Mouse (Mus musculus) T-helper 17 cell (primary cell): ENCODE measurements around the gene Ak2.

Experiments
- in situ Hi-C, 2 experiments: fragments of 300-600 bp; cut with MboI, MseI; formaldehyde crosslinking; loops; 1 replicate in 1 of 2; 2 replicates in 1 of 2; pipeline ENCODE4 v1.15.1; 2025; ENCODE audit warnings: high pct_unique_total_duplicates in 2 of 2

Ak2 gene

DNA sequence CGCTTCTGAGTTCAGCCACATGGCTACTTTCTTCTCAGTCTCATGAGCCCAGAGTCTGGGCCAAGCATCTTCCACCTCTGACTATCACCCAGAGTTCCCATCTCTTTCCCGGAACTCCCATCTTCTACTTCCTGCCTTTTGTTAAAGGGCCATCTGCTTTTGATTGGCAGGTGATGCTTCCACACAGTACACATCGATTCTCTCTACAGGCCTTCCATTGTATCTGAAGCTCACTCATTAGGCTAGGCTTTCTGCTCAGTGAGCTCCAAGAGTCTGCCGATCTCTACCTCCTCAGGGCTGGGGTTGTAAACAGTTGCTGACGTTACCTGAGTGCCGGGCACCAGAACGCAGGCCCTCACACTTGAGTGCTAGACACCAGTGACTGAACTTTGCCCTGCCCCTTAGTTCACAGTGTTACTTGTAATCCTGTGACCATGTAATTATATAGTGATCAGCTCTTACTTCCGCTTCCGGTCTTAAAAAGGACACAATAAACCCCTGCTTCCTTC is at the start of gene Ak2:
Gene Ak2, plus strand, starts transcription at position 459 of the 509 bp plus-strand sequence.
- in situ Hi-C loops = no loop called here

DNA sequence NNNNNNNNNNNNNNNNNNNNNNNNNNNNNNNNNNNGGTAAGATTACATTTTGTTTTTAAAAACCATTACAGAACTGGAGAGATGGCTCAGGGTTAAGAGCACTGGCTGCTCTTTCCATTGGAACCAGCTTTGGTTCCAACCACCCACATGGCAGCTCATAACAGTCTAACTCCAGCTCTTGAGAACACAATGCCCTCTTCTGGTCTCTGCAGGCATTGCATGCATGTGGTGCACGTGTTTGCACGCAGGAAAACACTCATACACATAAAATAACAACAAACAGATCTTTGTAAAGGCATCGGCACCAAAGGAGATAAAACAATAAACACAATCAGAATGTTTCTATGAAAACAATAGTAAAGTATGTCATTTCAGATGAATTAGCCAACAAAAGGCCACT is 49.4 kb upstream of the Ak2 start:
- in situ Hi-C loops = no loop called here

- in situ Hi-C loops = no loop called here
Measured at GRCm38 (mm10) chr4:128946736-128947135, 45.0 kb upstream of the Ak2 start.

GRCm38 (mm10) chr4:128947326-128947933 is 44.3 kb upstream of the Ak2 start:
- in situ Hi-C loops = no loop called here

GRCm38 (mm10) chr4:128948137-128948674 is 43.6 kb upstream of the Ak2 start:
- in situ Hi-C loops = no loop called here

DNA sequence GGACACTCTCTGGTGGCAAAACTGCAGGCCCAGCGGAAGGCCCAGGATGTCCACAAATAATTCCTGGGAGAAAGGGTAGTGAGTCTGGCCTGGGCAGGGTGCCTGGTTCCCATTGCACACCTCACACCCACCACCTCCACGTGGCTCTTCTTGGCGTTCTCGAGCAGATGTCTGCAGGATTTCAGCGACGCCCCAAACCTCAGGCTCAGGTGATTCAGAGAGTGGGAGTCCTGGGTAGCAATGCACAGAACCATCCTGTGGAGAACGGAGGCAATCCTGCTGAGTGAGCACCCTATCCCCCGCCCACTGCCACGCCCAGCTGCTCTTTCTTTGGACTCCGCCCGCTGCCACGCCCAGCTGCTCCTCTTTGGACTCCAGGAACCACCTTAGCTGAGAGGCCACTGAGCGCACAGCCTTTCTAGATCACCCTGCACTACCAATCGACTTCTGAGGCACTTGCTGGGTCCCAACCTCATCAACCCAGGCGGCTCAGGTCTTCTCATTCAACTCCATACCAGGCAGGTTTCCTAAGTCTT is 42.2 kb upstream of the Ak2 start:
- in situ Hi-C loops = no loop called here

GRCm38 (mm10) chr4:128950461-128950860 is 41.3 kb upstream of the Ak2 start:
- in situ Hi-C loops = no loop called here

DNA sequence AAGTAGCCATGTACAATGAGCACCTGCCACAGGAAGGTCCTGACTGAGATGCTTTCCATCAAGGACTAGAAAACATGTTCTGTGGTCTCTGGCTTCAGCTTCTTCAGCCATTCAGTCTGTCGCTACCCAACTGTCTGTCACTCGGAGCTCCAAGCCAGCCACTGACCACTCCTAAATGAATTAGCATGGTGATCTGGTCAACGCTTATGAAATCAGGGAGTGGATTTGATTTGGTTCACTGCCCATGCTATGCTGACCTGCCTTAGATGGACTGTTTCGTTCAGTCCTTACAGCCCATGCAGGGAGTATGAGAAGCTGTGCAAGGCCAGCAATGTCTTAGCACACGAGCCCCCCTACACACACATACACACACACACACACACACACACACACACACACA is 37.9 kb upstream of the Ak2 start:
- in situ Hi-C loops = no loop called here

DNA sequence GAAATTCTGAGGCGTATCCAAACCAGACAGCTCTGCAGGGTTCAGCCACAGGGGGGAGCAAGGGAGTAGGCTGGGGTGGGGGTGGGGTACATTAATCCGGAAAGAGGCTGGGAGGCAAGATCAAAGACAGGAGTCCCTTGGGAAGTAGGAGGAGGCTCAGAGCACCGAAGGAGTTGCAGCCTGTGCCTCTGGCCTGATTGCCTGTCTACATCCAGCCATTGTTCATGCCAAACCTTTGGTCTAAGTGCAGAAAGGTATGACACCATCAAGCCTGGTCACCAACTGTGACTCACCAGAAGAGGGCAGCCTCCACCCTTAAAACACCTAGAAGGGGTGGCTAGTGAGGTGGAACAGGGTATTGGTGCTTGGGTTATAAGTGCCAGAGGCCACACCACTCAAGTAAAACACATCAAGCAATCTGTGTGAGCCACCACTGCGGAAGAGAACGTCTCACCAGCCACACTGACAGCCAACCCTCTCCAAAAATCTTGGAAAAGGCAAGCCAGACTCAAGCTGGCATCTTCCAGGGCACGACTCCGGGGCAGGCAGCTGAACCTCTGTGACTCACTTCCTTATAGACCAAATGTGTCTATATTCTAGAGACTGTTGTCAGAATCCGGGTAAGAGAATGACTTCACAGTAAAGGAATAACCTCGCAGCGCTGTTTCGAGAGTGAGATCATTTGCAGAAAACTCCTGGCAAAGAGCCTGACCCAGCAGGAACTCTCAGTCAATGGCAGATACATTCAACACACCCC is 34.4 kb upstream of the Ak2 start:
- in situ Hi-C loops = loop anchor here (5.0 kb wide), 2 partner anchors 130 to 135 kb away; no protein-coding TSS in a partner anchor

DNA sequence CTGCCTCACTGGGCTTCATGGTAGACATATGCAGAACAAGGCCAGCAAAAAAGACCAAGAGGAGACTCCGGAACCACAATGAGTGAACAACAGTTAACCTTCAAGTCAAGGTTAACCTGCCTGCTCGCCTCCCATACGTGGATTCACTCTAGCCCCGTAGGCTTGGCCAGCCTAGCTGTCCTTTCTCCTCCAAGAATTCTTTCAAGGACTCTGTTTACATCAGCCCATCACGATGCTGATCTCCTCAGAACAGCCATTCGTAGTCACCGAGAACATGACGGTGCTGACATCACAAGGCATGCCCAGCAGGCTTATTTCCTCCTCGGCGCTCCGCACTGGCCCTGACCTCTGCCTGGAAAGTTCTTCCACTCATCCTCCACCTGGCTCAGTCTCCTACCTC is 33.6 kb upstream of the Ak2 start:
- in situ Hi-C loops = loop anchor here (5.0 kb wide), 2 partner anchors 129 to 134 kb away; no protein-coding TSS in a partner anchor

GRCm38 (mm10) chr4:128958849-128959248 is 32.9 kb upstream of the Ak2 start:
- in situ Hi-C loops = loop anchor here (5.0 kb wide), 2 partner anchors 128 to 133 kb away; no protein-coding TSS in a partner anchor

- in situ Hi-C loops = loop anchor here (5.0 kb wide), 2 partner anchors 128 to 133 kb away; no protein-coding TSS in a partner anchor
Measured at GRCm38 (mm10) chr4:128959676-128960075, 32.1 kb upstream of the Ak2 start.

- in situ Hi-C loops = no loop called here
Measured at GRCm38 (mm10) chr4:128961301-128962028, 30.3 kb upstream of the Ak2 start.

GRCm38 (mm10) chr4:128962029-128962925 is 29.5 kb upstream of the Ak2 start, which contains the start of gene Azin2:
Azin2 (minus strand) TSS chr4:128962442.
- in situ Hi-C loops = no loop called here

DNA sequence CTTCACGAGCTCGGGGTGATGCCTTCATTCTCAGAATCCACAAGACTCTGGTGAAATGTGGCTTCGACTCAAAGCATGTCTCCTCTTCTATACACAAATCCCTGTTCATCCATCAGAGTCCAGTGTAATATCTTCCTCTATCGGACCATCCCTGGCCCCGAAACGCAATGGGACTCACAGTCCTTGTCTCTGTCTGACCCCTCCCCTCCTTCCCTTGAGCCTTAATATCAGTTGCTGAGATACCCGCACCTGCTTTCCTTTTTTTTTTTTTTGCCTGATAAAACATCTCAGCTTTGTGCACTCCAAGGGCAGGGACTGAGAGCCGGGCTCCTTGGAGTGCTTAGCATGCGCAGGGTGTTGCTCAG is 28.9 kb upstream of the Ak2 start:
- in situ Hi-C loops = no loop called here

GRCm38 (mm10) chr4:128966751-128967150 is 25.0 kb upstream of the Ak2 start:
- in situ Hi-C loops = no loop called here

- in situ Hi-C loops = no loop called here
Measured at GRCm38 (mm10) chr4:128969081-128969480, 22.7 kb upstream of the Ak2 start.

DNA sequence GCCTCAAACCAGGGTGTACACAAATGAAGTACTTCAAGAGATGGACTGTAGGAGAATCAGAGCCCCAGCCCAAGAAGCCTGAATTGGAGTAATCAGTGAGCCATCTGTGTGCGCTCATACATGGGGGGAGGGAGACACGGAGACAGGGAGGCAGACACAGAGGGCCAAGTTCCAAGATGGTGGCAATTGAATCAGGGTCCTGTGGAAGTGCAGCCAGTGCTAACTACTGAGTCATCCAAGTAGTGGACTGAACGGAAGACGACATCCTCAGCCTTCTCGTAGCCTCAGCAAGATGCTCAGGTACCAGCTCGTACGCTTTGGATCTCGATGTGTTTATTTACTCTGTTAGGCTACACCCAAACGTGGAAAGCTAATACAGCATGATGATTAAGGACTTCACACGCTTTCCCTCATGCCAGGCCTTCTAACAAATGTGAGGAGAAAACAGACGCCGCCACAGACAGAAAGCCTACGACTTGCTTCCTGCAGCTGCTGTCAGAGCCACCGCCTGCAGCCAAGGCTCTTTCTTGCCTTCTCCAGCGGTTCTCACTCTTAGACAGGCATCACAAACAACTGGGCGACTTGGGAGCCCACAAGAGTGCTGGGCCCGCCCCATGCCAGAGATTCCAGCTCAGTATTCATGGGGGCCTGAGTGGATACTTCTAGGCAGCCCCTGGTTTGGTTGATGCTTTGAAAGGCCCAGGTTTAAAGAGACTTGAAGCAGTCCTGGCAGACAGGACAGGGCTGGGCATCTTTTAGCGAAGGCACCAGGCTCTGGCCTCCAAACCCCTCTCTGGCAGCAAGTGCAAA is 21.9 kb upstream of the Ak2 start:
- in situ Hi-C loops = no loop called here

DNA sequence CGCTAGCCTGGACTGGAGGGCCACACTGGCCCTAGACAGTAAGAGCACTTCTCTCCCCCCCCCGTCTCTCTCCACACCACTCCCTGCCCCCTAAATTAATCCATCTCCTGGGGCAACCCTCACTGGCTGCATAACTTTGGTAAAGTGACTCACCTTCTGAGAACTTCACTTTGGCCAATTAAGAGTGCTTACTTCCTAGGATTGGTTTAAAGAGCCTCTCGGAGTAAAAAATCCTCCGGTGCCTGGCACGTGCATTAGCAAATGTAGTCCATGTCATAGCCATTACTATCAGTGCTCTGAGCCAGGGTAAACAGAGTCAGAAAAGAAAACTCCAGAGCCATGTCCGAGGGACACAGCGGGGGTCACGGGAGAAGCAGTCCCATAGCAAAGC is 21.3 kb upstream of the Ak2 start:
- in situ Hi-C loops = no loop called here
